Mouse (Mus musculus) CD4-positive naive resting alpha-beta T cell, adult 57 days (primary cell): ENCODE measurements around the gene Olfr512. TPM values are rescaled to one million over a fixed set of nuclear protein-coding genes. Genes with fewer than 3 reads are reported as not detected.

Source experiments
- total RNA-seq: library from RNA; stranded (reverse); gene quantifications from one replicate; pipeline ENCODE4 v1.2.4, GENCODE M21; 2023

Gene Olfr512
- total RNA-seq: not detected

GRCm38 (mm10) chr7:108713020-108713419 is at the start of gene Olfr512:
Gene Olfr512, plus strand, starts transcription at chr7:108713320.

DNA sequence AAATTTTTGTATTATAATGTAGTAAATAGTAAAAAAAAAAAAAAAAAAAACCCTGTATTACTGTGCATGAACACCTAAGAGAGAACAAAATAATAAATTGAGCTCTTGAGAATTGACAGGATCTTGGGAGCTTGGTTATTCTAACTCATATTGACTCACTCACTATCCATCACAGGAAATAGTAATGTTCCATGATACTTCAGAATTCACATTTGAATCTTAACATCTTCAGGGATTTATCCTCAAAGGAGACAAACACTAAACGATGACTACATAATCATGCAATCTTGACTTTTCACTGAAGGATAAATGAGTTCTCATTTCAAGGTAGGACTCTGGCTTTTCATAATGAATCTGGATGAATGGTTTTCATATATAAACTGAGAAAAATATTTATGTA is 47.0 kb upstream of the Olfr512 start, which contains the start of gene Olfr510:
TSS of gene Olfr510 (plus strand) at position 301 of the 400 bp plus-strand sequence.

GRCm38 (mm10) chr7:108750673-108751072 is 37.6 kb downstream of the Olfr512 start, which contains the start of gene Olfr513:
Gene Olfr513, plus strand, starts transcription at chr7:108750973.

Other genes with a start within 250 kb of the Olfr512 start
- not detected for gene Olfr498, start 248.0 kb upstream of the Olfr512 start, total RNA-seq
- not detected for gene Olfr502, start 188.3 kb upstream of the Olfr512 start, total RNA-seq
- not detected for gene Olfr503, start 168.8 kb upstream of the Olfr512 start, total RNA-seq
- gene Olfr504, start 147.5 kb upstream of the Olfr512 start, total RNA-seq: not detected
- not detected for gene Olfr506, start 102.5 kb upstream of the Olfr512 start, total RNA-seq
- gene Olfr507, start 91.5 kb upstream of the Olfr512 start, total RNA-seq: not detected
- gene Olfr508, start 83.3 kb upstream of the Olfr512 start, total RNA-seq: not detected
- gene Olfr509, start 61.4 kb upstream of the Olfr512 start, total RNA-seq: not detected
- not detected for gene Olfr510, start 46.9 kb upstream of the Olfr512 start, total RNA-seq
- not detected for gene Olfr513, start 37.7 kb downstream of the Olfr512 start, total RNA-seq
- not detected for gene Olfr514, start 112.7 kb downstream of the Olfr512 start, total RNA-seq
- gene Olfr516, start 137.2 kb downstream of the Olfr512 start, total RNA-seq: not detected
- gene Olfr517, start 159.1 kb downstream of the Olfr512 start, total RNA-seq: not detected
- gene Olfr518, start 171.7 kb downstream of the Olfr512 start, total RNA-seq: not detected
- not detected for gene Olfr519, start 181.1 kb downstream of the Olfr512 start, total RNA-seq
- gene Nlrp10, start 216.9 kb downstream of the Olfr512 start, total RNA-seq: 0.18 TPM
- gene Eif3f, start 221.1 kb downstream of the Olfr512 start, total RNA-seq: 250 TPM
- gene Tub, start 237.0 kb downstream of the Olfr512 start, total RNA-seq: 1.7 TPM